Mouse (Mus musculus) erythroid progenitor cell, adult 5-6 weeks (primary cell): ENCODE data around the gene 9130213A22Rik. TPM values are rescaled to one million over a fixed set of nuclear protein-coding genes. Genes with fewer than 3 reads are reported as not detected.
"Not testable (repeated sequence)": the region's sequence is repeated elsewhere in the genome, so short reads cannot be mapped to it uniquely, and the experiment has no call there.

Experiments used
- ATAC-seq: replicated peaks from 2 replicates; pipeline ENCODE4 v1.8.0; 2016; ENCODE audit warnings: moderate number of reproducible peaks, mild to moderate bottlenecking, moderate TSS enrichment, inconsistent platforms; ENCODE audit not compliant: poor library complexity, low FRiP score, severe bottlenecking
- total RNA-seq, 2 experiments: library from RNA; stranded (forward) in 1 of 2; stranded (reverse) in 1 of 2; fragments of 150-400 nt in 1 of 2; fragments of 186-747, 209-891 nt in 1 of 2; gene quantifications; 2 replicates each; pipeline versions ENCODE4 v1.2.3 to v1.2.4; 2015 to 2017; ENCODE audit warnings: low replicate concordance in 2 of 2

Gene 9130213A22Rik
- total RNA-seq, 2 experiments from 2014 or later, result not detected

GRCm38 (mm10) chr11:69098039-69098761 is 24.2 kb downstream of the 9130213A22Rik start:
- ATAC-seq, result no peak

- peak; percentile 65 for ATAC-seq
Measured at GRCm38 (mm10) chr11:69096987-69097900, 25.1 kb downstream of the 9130213A22Rik start.

- ATAC-seq, result no peak; the same call in 1 of the 2 replicates
Measured at GRCm38 (mm10) chr11:69096360-69096986, 25.9 kb downstream of the 9130213A22Rik start.

- 0 out of 2 replicates have a peak, but pooled peaks have one; percentile 11 for ATAC-seq
Measured at GRCm38 (mm10) chr11:69095511-69096231, 26.7 kb downstream of the 9130213A22Rik start.

GRCm38 (mm10) chr11:69094697-69095429 is 27.5 kb downstream of the 9130213A22Rik start, which contains the start of gene Per1:
Gene Per1, plus strand, starts transcription at chr11:69095217.
- peak; percentile 69 for ATAC-seq

- ATAC-seq, result not testable (repeated sequence)
Measured at GRCm38 (mm10) chr11:69093856-69094255, 28.5 kb downstream of the 9130213A22Rik start.

GRCm38 (mm10) chr11:69092871-69093270 is 29.5 kb downstream of the 9130213A22Rik start:
- no peak for ATAC-seq

- no peak for ATAC-seq
Measured at GRCm38 (mm10) chr11:69092386-69092751, 30.0 kb downstream of the 9130213A22Rik start.

GRCm38 (mm10) chr11:69091566-69092385 is 30.6 kb downstream of the 9130213A22Rik start:
- ATAC-seq, result no peak

- ATAC-seq, result no peak
Measured at GRCm38 (mm10) chr11:69090367-69090766, 32.0 kb downstream of the 9130213A22Rik start.

GRCm38 (mm10) chr11:69089616-69090290 is 32.6 kb downstream of the 9130213A22Rik start:
- no peak; the same call in 1 of the 2 replicates for ATAC-seq

- ATAC-seq, result peak; percentile 84
Measured at GRCm38 (mm10) chr11:69088856-69089615, 33.4 kb downstream of the 9130213A22Rik start.

- peak; percentile 63 for ATAC-seq
Measured at GRCm38 (mm10) chr11:69088103-69088855, 34.1 kb downstream of the 9130213A22Rik start, which contains the start of gene Vamp2. Gene Vamp2, plus strand, starts transcription at chr11:69088490.

- no peak for ATAC-seq
Measured at GRCm38 (mm10) chr11:69087597-69087996, 34.8 kb downstream of the 9130213A22Rik start.

GRCm38 (mm10) chr11:69087082-69087481 is 35.3 kb downstream of the 9130213A22Rik start:
- ATAC-seq, result no peak

- ATAC-seq, result no peak
Measured at GRCm38 (mm10) chr11:69086390-69086789, 36.0 kb downstream of the 9130213A22Rik start.
